23 mouse cellular contexts compared by ENCODE assay signal in genomic region chr6:83145209-83145608, GRCm38 (mm10). TPM values are rescaled to one million over a fixed set of nuclear protein-coding genes. Genes with fewer than 3 reads are reported as not detected.
A peak's percentile ranks its signal among the peaks of the same experiment; 100 is the strongest.
DNase-seq lines count a peak whose midpoint lies in the region; ATAC-seq and TF ChIP-seq lines count a peak whose summit lies in the region.
"Had no signal": no experiment of that assay in that cellular context is flagged by ENCODE, and none has a peak within 500 bp of the region (broad histone marks: within the 10 kb centered on the region; RNA-seq: fewer than 3 reads in every experiment).

No protein-coding gene starts in this region.

- CTCF ChIA-PET in Patski (lab: Charles Lee) = interaction anchor here (1.0 to 1.8 kb wide), 3 partner anchors 14 to 27 kb away, joined by 3 to 8 read pairs (median 3); no protein-coding TSS in a partner anchor

- 80% methylated on average over 2 of the region's 2 CpGs for WGBS in hindbrain, postnatal 0 days
- WGBS in hindbrain, embryonic 13.5 days = 75% methylated on average over 2 of the region's 2 CpGs

- 0 out of 2 replicates have a peak, but pooled peaks cover 4% of the 10 kb centered on the region for H3K36me3 ChIP-seq in hindbrain, postnatal 0 days (ENCODE audit: insufficient read depth, low read length)
- peaks cover 26% of the 10 kb centered on the region for H3K36me3 ChIP-seq in hindbrain, embryonic 13.5 days

- no peak for ATAC-seq in hindbrain, postnatal 0 days
- no peak for ATAC-seq in hindbrain, embryonic 13.5 days (ENCODE audit: low FRiP score)
- ATAC-seq in Patski = peak; percentile 13
- ATAC-seq: intestine, embryonic 16.5 days had no signal

- no peak overlapping the region for H3K4me2 ChIP-seq in hindbrain, postnatal 0 days (ENCODE audit: low read depth, low read length)
- no peak overlapping the region for H3K4me2 ChIP-seq in hindbrain, embryonic 13.5 days
- H3K4me2 ChIP-seq: forebrain, embryonic 12.5 days; hindbrain, embryonic 14.5 days; stomach, embryonic 15.5 days had no signal

- in situ Hi-C loops in Patski (cut with MboI; ENCODE audit: low pct_unique_long_range_greater_than_20kb) = no loop called here

- peaks cover 9% of the 10 kb centered on the region; the same call in 1 of the 2 replicates for H3K4me1 ChIP-seq in hindbrain, postnatal 0 days (ENCODE audit: insufficient read depth, low read length)
- H3K4me1 ChIP-seq in hindbrain, embryonic 13.5 days (replicated peaks) = peaks cover 17% of the 10 kb centered on the region

- H3K27ac ChIP-seq in hindbrain, postnatal 0 days = no peak overlapping the region
- H3K27ac ChIP-seq in hindbrain, embryonic 13.5 days = no peak overlapping the region
- H3K27ac ChIP-seq: forebrain, embryonic 12.5 days; hindbrain, embryonic 14.5 days; kidney, postnatal 0 days; liver, embryonic 14.5 days; stomach, embryonic 15.5 days had no signal

- H3K9ac ChIP-seq in hindbrain, postnatal 0 days (replicated peaks; ENCODE audit: low read length) = no peak overlapping the region
- no peak overlapping the region for H3K9ac ChIP-seq in hindbrain, embryonic 13.5 days
- H3K9ac ChIP-seq: forebrain, embryonic 12.5 days; hindbrain, embryonic 14.5 days; liver, embryonic 14.5 days; stomach, embryonic 15.5 days had no signal

- H3K9me3 ChIP-seq in hindbrain, postnatal 0 days (ENCODE audit: low read length) = no peaks in the 10 kb centered on the region
- no peaks in the 10 kb centered on the region for H3K9me3 ChIP-seq in hindbrain, embryonic 13.5 days
- H3K9me3 ChIP-seq: forebrain, embryonic 12.5 days; megakaryocyte, embryonic 14.5 days; stomach, embryonic 15.5 days had no signal

- H3K27me3 ChIP-seq in hindbrain, postnatal 0 days (ENCODE audit: insufficient read depth, low read length) = no peaks in the 10 kb centered on the region
- H3K27me3 ChIP-seq in hindbrain, embryonic 13.5 days = no peaks in the 10 kb centered on the region
- no peaks in the 10 kb centered on the region for H3K27me3 ChIP-seq in Patski
- H3K27me3 ChIP-seq: stomach, embryonic 15.5 days had no signal

- POLR2A ChIA-PET in Patski (lab: Charles Lee) = interaction anchor here (0.5 to 1.2 kb wide), 2 partner anchors 11 to 13 kb away, joined by 5 to 7 read pairs; partner anchors contain the start of genes 1700003E16Rik and Wdr54

- DNase-seq in adrenal gland, adult 2 months = peak; percentile 45
- DNase-seq in adrenal gland, postnatal 10 days = no peak
- no peak for DNase-seq in hindbrain, postnatal 0 days (ENCODE audit: low spot score)
- DNase-seq in 3134 (ENCODE audit: extremely low read depth, insufficient read length, low spot score) (peak; percentile 50), Patski (ENCODE audit: low read depth, low spot score) (no peak)
- no peak for DNase-seq in kidney, adult 8-10 months
- no peak for DNase-seq in layer of hippocampus, postnatal 10 days (ENCODE audit: low spot score in 2 of 2)
- DNase-seq: adrenal gland, postnatal 25 days; cerebellum, adult 18-20 months; cerebellum, postnatal 25 days; embryo, embryonic 11 days; gastrocnemius, postnatal 25 days; heart, postnatal 14 days; midbrain, embryonic 14.5 days; thymus, adult 2 months had no signal

- TF ChIP-seq CTCF in hindbrain, postnatal 0 days (IDR thresholded peaks at IDR 0.05; ENCODE audit: low read depth) = 0 out of 2 replicates have a peak, but pooled peaks have one; percentile 4
- no peak for TF ChIP-seq CTCF in Patski (IDR thresholded peaks at IDR 0.05)

- H3K4me3 ChIP-seq in hindbrain, postnatal 0 days (ENCODE audit: low read length) = no peak overlapping the region
- no peak overlapping the region for H3K4me3 ChIP-seq in hindbrain, embryonic 13.5 days
- H3K4me3 ChIP-seq: forebrain, embryonic 12.5 days; stomach, embryonic 15.5 days had no signal

RNA-seq across cellular contexts. Expression of gene Rtkn, which starts 9.9 kb away (rescaled TPM):
- 10 to 100 TPM in 1 of 2 experiments, 1 to 10 TPM in 1; 9.5 to 10.2 TPM for total RNA-seq in adrenal gland, adult 2 months (2021)
- 93.6 and 100 TPM in 2 replicates for polyA plus RNA-seq in adrenal gland, adult 2 months (2012; rRNA removed)
- 10 to 100 TPM; 10.9 to 19.8 TPM for total RNA-seq in adrenal gland, postnatal 10 days (2021)
- total RNA-seq in hindbrain, postnatal 0 days (2014; rRNA removed) = 40.0 and 73.6 TPM in 2 replicates
- 20.8 and 21.1 TPM in 2 replicates for polyA plus RNA-seq in hindbrain, postnatal 0 days (2015; fragmentation: Nextera tagmentation; extraction: Ambion mirVana)
- 15.9 and 16.6 TPM in 2 replicates for polyA plus RNA-seq in hindbrain, embryonic 13.5 days (2015; fragmentation: Nextera tagmentation; extraction: Ambion mirVana)
- polyA plus RNA-seq in Patski (2021) = 16.3 TPM
- 10 to 100 TPM; 36.2 to 36.5 TPM for total RNA-seq in layer of hippocampus, postnatal 10 days (2021)

RNA-seq across cellular contexts. Expression of gene Wdr54, which starts 11.0 kb away (rescaled TPM):
- total RNA-seq in adrenal gland, adult 2 months (2021) = 1 to 10 TPM; 2.2 to 4.7 TPM
- polyA plus RNA-seq in adrenal gland, adult 2 months (2012; rRNA removed) = 3.4 and 4.8 TPM in 2 replicates
- 1 to 10 TPM; 2.0 to 2.2 TPM for total RNA-seq in adrenal gland, postnatal 10 days (2021)
- total RNA-seq in hindbrain, postnatal 0 days (2014; rRNA removed) = 8.5 and 13.8 TPM in 2 replicates
- polyA plus RNA-seq in hindbrain, postnatal 0 days (2015; fragmentation: Nextera tagmentation; extraction: Ambion mirVana) = 19.9 and 20.0 TPM in 2 replicates
- 15.2 and 15.5 TPM in 2 replicates for polyA plus RNA-seq in hindbrain, embryonic 13.5 days (2015; fragmentation: Nextera tagmentation; extraction: Ambion mirVana)
- 18.9 TPM for polyA plus RNA-seq in Patski (2021)
- total RNA-seq in layer of hippocampus, postnatal 10 days (2021) = 10 to 100 TPM; 21.5 to 28.1 TPM

RNA-seq across cellular contexts. Expression of gene 1700003E16Rik, which starts 11.0 kb away (rescaled TPM):
- total RNA-seq in adrenal gland, adult 2 months (2021) = 1 to 10 TPM; 1.1 to 1.3 TPM
- 1.0 and 1.4 TPM in 2 replicates for polyA plus RNA-seq in adrenal gland, adult 2 months (2012; rRNA removed)
- under 1 TPM; 0.24 to 0.39 TPM for total RNA-seq in adrenal gland, postnatal 10 days (2021)
- 12.7 and 17.8 TPM in 2 replicates for total RNA-seq in hindbrain, postnatal 0 days (2014; rRNA removed)
- polyA plus RNA-seq in hindbrain, postnatal 0 days (2015; fragmentation: Nextera tagmentation; extraction: Ambion mirVana) = 10.2 and 11.4 TPM in 2 replicates
- 4.3 and 6.0 TPM in 2 replicates for polyA plus RNA-seq in hindbrain, embryonic 13.5 days (2015; fragmentation: Nextera tagmentation; extraction: Ambion mirVana)
- 5.9 TPM for polyA plus RNA-seq in Patski (2021)
- 10 to 100 TPM; 20.6 to 22.1 TPM for total RNA-seq in layer of hippocampus, postnatal 10 days (2021)
- total RNA-seq: gastrocnemius, postnatal 25 days had no signal

RNA-seq across cellular contexts. Expression of gene Ino80b, which starts 20.0 kb away (rescaled TPM):
- total RNA-seq in adrenal gland, adult 2 months (2021) = 10 to 100 TPM; 16.1 to 27.3 TPM
- polyA plus RNA-seq in adrenal gland, adult 2 months (2012; rRNA removed) = 90.2 and 102 TPM in 2 replicates
- total RNA-seq in adrenal gland, postnatal 10 days (2021) = 10 to 100 TPM; 20.7 to 25.7 TPM
- total RNA-seq in hindbrain, postnatal 0 days (2014; rRNA removed) = 26.7 and 31.0 TPM in 2 replicates
- polyA plus RNA-seq in hindbrain, postnatal 0 days (2015; fragmentation: Nextera tagmentation; extraction: Ambion mirVana) = 12.0 and 14.8 TPM in 2 replicates
- 13.4 and 14.1 TPM in 2 replicates for polyA plus RNA-seq in hindbrain, embryonic 13.5 days (2015; fragmentation: Nextera tagmentation; extraction: Ambion mirVana)
- polyA plus RNA-seq in Patski (2021) = 46.4 TPM
- 10 to 100 TPM; 21.6 to 22.6 TPM for total RNA-seq in layer of hippocampus, postnatal 10 days (2021)

RNA-seq across cellular contexts. Expression of gene Dctn1, which starts 20.5 kb away (rescaled TPM):
- total RNA-seq in adrenal gland, adult 2 months (2021) = 100 to 1,000 TPM; 135 to 138 TPM
- polyA plus RNA-seq in adrenal gland, adult 2 months (2012; rRNA removed) = 210 and 211 TPM in 2 replicates
- 100 to 1,000 TPM; 101 to 119 TPM for total RNA-seq in adrenal gland, postnatal 10 days (2021)
- 124 and 132 TPM in 2 replicates for total RNA-seq in hindbrain, postnatal 0 days (2014; rRNA removed)
- polyA plus RNA-seq in hindbrain, postnatal 0 days (2015; fragmentation: Nextera tagmentation; extraction: Ambion mirVana) = 145 and 153 TPM in 2 replicates
- 142 and 147 TPM in 2 replicates for polyA plus RNA-seq in hindbrain, embryonic 13.5 days (2015; fragmentation: Nextera tagmentation; extraction: Ambion mirVana)
- polyA plus RNA-seq in Patski (2021) = 121 TPM
- total RNA-seq in layer of hippocampus, postnatal 10 days (2021) = 100 to 1,000 TPM; 360 to 362 TPM

Comparison
In these comparisons a context has a peak if more than half of its experiments do, and no peak if none do; other contexts are left out.
1. DNase-seq: peak in adrenal gland, adult 2 months (single experiment) and 3134 (single experiment); none in adrenal gland, postnatal 10 days (single experiment), hindbrain, postnatal 0 days (single experiment), Patski (single experiment), kidney, adult 8-10 months (0 of 2) and layer of hippocampus, postnatal 10 days (0 of 2).